Mouse (Mus musculus): ENCODE measurements around the gene Ubald1. TPM values are rescaled to one million over a fixed set of nuclear protein-coding genes. Genes with fewer than 3 reads are reported as not detected.

Ubald1 gene
- polyA plus RNA-seq, 1 experiment = 31.1 TPM

DNA sequence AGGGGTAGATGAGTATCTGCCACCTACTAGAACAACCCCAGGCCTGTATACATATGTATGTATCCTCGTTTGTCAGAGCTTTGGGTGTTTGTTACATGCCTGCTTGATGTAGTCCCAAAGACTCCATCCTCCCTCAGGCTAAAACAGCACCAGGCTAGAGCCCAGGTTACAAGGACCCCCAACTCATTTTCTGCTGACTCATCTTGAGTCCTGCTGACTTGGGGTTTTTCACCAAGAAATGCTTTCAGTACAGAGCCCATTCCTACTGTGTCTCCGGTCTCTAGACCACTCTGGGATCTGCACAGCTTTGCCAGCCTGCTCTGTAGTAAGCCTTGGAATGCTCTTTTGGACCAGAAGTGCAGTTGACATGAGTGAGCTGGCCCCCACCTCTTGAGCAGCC lies 36.5 kb upstream of the Ubald1 start:
- Histone ChIP-seq H3K36me3 (ENCODE audit: control insufficient read depth, insufficient read depth, low read length, poor library complexity, severe bottlenecking) (no peaks in the 10 kb centered on the region), H3K9ac (ENCODE audit: low read depth, poor library complexity, severe bottlenecking) (no peak overlapping the region), H3K4me1 (ENCODE audit: control insufficient read depth, insufficient read depth, low read length) (no peaks in the 10 kb centered on the region), H3K27ac (ENCODE audit: insufficient read depth, low read length) (no peak overlapping the region), H3K9me3 (replicated peaks; ENCODE audit: control insufficient read depth, insufficient read depth, low read length, poor library complexity, severe bottlenecking) (no peaks in the 10 kb centered on the region), H3K27me3 (ENCODE audit: control insufficient read depth, insufficient read depth, low read length, poor library complexity, severe bottlenecking) (no peaks in the 10 kb centered on the region), H3K4me3 (ENCODE audit: low read depth, low read length) (no peak overlapping the region)
- TF ChIP-seq POLR2A (IDR thresholded peaks at IDR 0.05; ENCODE audit: insufficient read depth, low read length) (no peak), CTCF (IDR thresholded peaks at IDR 0.05; ENCODE audit: low read depth, low read length) (no peak), EP300 (IDR thresholded peaks at IDR 0.05; ENCODE audit: insufficient read depth, low read depth, low read length) (no peak)

DNA sequence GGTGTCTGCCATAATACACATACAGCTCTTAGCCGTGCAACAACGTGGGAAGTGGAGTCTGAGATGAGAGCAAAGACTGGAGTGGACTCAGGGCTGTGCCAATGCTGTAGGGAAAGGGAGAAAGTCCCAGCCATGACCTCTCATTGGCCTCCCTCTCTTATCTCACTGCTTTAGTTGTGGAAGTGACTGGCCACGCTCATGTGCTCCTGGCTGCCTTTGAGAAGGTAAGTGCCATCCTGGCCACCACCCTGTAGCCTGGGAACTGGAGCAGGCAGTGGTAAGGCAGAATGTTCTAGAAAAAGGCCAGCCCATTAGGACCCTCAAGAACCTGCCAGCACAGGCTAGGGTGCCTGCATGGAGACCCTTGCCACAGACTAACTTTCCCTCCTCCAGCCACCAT lies 35.8 kb upstream of the Ubald1 start:
- H3K9ac ChIP-seq (ENCODE audit: low read depth, poor library complexity, severe bottlenecking) = no peak overlapping the region
- H3K9me3 ChIP-seq (replicated peaks; ENCODE audit: control insufficient read depth, insufficient read depth, low read length, poor library complexity, severe bottlenecking) = no peaks in the 10 kb centered on the region
- H3K4me3 ChIP-seq (ENCODE audit: low read depth, low read length) = no peak overlapping the region
- H3K27ac ChIP-seq (ENCODE audit: insufficient read depth, low read length) = no peak overlapping the region
- no peak for TF ChIP-seq POLR2A (IDR thresholded peaks at IDR 0.05; ENCODE audit: insufficient read depth, low read length)
- TF ChIP-seq CTCF (IDR thresholded peaks at IDR 0.05; ENCODE audit: low read depth, low read length) = no peak
- TF ChIP-seq EP300 (IDR thresholded peaks at IDR 0.05; ENCODE audit: insufficient read depth, low read depth, low read length) = no peak
- no peaks in the 10 kb centered on the region for H3K36me3 ChIP-seq (ENCODE audit: control insufficient read depth, insufficient read depth, low read length, poor library complexity, severe bottlenecking)
- no peaks in the 10 kb centered on the region for H3K27me3 ChIP-seq (ENCODE audit: control insufficient read depth, insufficient read depth, low read length, poor library complexity, severe bottlenecking)
- H3K4me1 ChIP-seq (ENCODE audit: control insufficient read depth, insufficient read depth, low read length) = no peaks in the 10 kb centered on the region

DNA sequence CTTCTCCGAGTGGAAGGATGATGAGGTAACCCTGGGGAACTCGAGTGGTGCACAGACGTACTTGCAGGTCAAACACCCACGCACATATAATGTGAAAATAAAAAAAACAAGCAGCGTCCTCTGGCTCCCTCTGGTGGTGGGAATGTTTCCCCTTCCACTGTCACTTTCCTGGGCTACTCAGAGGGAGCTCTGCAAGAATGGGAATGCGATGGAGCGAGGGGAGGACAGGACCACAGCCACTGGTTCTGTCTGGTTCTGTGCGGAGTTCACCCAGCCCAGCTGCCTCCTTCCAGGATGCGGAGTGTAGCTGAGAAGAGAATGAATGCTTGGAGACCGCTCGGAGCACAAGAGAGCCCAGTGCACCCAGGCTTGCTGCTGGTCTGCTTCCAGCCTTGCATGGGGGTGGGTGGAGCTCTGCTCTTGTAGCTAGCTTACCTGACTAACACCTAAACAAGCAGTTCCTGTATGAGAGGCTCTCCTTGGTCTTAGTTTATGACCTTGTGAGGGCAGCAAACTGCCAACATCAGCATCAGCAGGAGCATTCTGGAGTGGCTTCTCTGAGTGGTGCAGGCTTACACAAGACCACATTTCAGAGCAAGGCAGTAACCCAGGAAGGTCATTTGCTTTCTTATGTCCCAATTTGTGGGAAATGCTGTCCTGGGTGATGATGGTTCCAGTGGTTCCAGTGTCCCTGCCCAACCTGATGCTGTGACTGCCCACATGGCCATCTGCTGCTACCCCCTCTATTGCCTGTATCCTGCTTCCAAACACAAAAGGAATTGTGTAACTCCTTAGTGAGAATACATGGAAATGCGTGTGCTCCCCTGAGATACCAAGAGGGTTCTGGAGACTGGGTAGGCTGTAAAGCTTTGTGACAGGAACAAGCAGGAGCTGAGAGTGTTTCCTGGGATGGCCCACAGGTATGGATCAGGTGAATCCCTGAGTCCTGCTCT lies 33.9 kb upstream of the Ubald1 start:
- H3K27me3 ChIP-seq (ENCODE audit: control insufficient read depth, insufficient read depth, low read length, poor library complexity, severe bottlenecking) = no peaks in the 10 kb centered on the region
- no peak overlapping the region for H3K27ac ChIP-seq (ENCODE audit: insufficient read depth, low read length)
- peak; percentile 74 for TF ChIP-seq CTCF (IDR thresholded peaks at IDR 0.05; ENCODE audit: low read depth, low read length)
- 0 out of 2 replicates have a peak, but pooled peaks have one; percentile 7 for TF ChIP-seq EP300 (IDR thresholded peaks at IDR 0.05; ENCODE audit: insufficient read depth, low read depth, low read length)
- no peak for TF ChIP-seq POLR2A (IDR thresholded peaks at IDR 0.05; ENCODE audit: insufficient read depth, low read length)
- no peaks in the 10 kb centered on the region for H3K36me3 ChIP-seq (ENCODE audit: control insufficient read depth, insufficient read depth, low read length, poor library complexity, severe bottlenecking)
- H3K4me3 ChIP-seq (ENCODE audit: low read depth, low read length) = no peak overlapping the region
- H3K9ac ChIP-seq (ENCODE audit: low read depth, poor library complexity, severe bottlenecking) = no peak overlapping the region
- H3K9me3 ChIP-seq (replicated peaks; ENCODE audit: control insufficient read depth, insufficient read depth, low read length, poor library complexity, severe bottlenecking) = no peaks in the 10 kb centered on the region
- no peaks in the 10 kb centered on the region for H3K4me1 ChIP-seq (ENCODE audit: control insufficient read depth, insufficient read depth, low read length)

DNA sequence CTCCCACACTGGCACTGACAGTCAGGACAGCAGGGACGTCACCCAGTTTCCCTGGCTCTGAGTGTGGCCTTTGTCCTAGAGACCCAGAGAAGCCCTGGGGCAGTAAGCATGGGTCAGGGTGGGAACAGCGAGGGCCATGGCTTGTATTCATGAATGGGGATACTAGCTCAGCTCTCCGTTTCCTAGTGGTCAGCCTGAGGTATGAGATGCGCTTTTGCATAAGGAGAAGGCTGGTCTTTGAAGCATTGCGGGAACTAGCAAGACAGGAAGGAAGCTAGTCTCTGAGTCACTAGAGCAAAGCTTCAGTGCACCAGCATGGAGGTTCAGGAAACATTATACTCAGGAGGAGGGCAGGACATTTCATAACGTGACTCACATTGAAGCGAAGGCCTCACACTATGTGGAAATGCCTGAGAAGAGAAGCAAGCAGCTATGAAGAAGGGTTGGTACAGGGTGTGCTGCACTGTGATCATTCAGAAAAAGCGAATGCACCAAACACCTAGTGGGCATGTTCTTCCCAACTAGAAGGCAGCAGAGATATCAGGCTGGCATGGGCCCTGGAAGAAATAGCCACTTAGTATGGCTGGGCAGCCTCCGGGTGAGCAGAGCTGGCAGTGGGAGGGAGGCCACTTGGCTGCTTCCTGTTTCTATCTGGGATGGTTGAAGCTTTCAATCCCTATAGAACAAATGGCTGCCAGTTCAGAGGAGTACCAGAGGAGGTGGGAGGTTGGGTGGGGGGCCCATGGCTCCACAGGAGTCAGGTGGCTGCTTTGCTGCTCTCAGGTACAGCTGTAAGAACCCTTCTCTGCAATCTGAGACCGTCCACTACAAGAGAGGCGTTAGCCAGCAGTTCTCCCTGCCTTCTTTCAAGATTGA lies 33.0 kb upstream of the Ubald1 start:
- TF ChIP-seq CTCF (IDR thresholded peaks at IDR 0.05; ENCODE audit: low read depth, low read length) = no peak
- TF ChIP-seq POLR2A (IDR thresholded peaks at IDR 0.05; ENCODE audit: insufficient read depth, low read length) = no peak
- TF ChIP-seq EP300 (IDR thresholded peaks at IDR 0.05; ENCODE audit: insufficient read depth, low read depth, low read length) = no peak
- no peak overlapping the region for H3K27ac ChIP-seq (ENCODE audit: insufficient read depth, low read length)

DNA sequence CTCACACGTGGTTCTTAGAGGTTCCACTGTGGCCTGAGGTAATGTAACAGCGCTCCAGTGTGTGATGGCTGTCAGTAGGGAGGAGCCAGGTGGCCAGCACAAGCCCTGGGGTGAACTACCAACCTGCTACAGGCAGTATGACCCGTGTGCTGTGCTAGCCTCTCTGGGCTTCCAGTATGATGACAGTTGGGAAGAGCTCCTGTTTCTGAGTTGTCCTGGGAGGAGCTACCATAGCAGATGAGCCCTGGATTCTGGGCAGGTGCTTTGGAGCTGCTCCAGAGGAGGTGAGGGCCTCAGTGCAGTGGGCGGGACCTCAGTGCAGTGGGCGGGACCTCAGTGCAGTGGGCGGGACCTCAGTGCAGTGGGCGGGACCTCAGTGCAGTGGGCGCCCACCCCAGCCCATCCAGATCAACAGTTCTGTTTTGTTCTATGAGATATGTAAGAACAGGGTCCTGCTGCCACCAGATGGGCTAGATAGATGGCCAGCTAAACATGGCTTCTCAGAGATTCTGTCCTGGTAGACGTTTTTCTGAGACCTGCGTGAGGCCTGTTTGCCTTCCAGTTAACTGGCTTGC lies 32.0 kb upstream of the Ubald1 start:
- TF ChIP-seq EP300 (IDR thresholded peaks at IDR 0.05; ENCODE audit: insufficient read depth, low read depth, low read length) (no peak), POLR2A (IDR thresholded peaks at IDR 0.05; ENCODE audit: insufficient read depth, low read length) (no peak), CTCF (IDR thresholded peaks at IDR 0.05; ENCODE audit: low read depth, low read length) (no peak)
- no peak overlapping the region for H3K4me3 ChIP-seq (ENCODE audit: low read depth, low read length)
- H3K27me3 ChIP-seq (ENCODE audit: control insufficient read depth, insufficient read depth, low read length, poor library complexity, severe bottlenecking) = no peaks in the 10 kb centered on the region
- no peak overlapping the region for H3K9ac ChIP-seq (ENCODE audit: low read depth, poor library complexity, severe bottlenecking)
- H3K9me3 ChIP-seq (replicated peaks; ENCODE audit: control insufficient read depth, insufficient read depth, low read length, poor library complexity, severe bottlenecking) = no peaks in the 10 kb centered on the region
- no peak overlapping the region for H3K27ac ChIP-seq (ENCODE audit: insufficient read depth, low read length)
- no peaks in the 10 kb centered on the region for H3K36me3 ChIP-seq (ENCODE audit: control insufficient read depth, insufficient read depth, low read length, poor library complexity, severe bottlenecking)
- peaks cover 2% of the 10 kb centered on the region for H3K4me1 ChIP-seq (ENCODE audit: control insufficient read depth, insufficient read depth, low read length)

More for the DNA sequence above, 33.0 kb upstream of the Ubald1 start:
- no peaks in the 10 kb centered on the region for H3K27me3 ChIP-seq (ENCODE audit: control insufficient read depth, insufficient read depth, low read length, poor library complexity, severe bottlenecking)
- no peaks in the 10 kb centered on the region for H3K9me3 ChIP-seq (replicated peaks; ENCODE audit: control insufficient read depth, insufficient read depth, low read length, poor library complexity, severe bottlenecking)
- H3K4me3 ChIP-seq (ENCODE audit: low read depth, low read length) = no peak overlapping the region
- H3K9ac ChIP-seq (ENCODE audit: low read depth, poor library complexity, severe bottlenecking) = no peak overlapping the region
- H3K36me3 ChIP-seq (ENCODE audit: control insufficient read depth, insufficient read depth, low read length, poor library complexity, severe bottlenecking) = no peaks in the 10 kb centered on the region
- H3K4me1 ChIP-seq (ENCODE audit: control insufficient read depth, insufficient read depth, low read length) = peaks cover 2% of the 10 kb centered on the region

Data from ES-Bruce4 (cell line).